Mouse (Mus musculus) E14TG2a.4 (cell line): ENCODE results near the gene Pik3r2.
A peak's percentile ranks its signal among the peaks of the same experiment; 100 is the strongest.

Source experiments
- H3K27me3 ChIP-seq: 2 replicates; pipeline ENCODE4 v1.6.1; 2014; ENCODE audit warnings: low read length, control low read depth; ENCODE audit not compliant: insufficient read depth
- H3K36me3 ChIP-seq: 2 replicates; pipeline ENCODE4 v1.6.1; 2014; ENCODE audit warnings: low read length, control low read depth; ENCODE audit not compliant: insufficient read depth
- H3K4me1 ChIP-seq: replicated peaks from 2 replicates; pipeline ENCODE4 v1.6.1; 2014; ENCODE audit warnings: low read depth, low read length, control low read depth
- H3K4me3 ChIP-seq: replicated peaks from 2 replicates; pipeline ENCODE4 v1.5.1; 2014; ENCODE audit warnings: mild to moderate bottlenecking, low read length
- H3K9me3 ChIP-seq: 2 replicates; pipeline ENCODE4 v1.6.1; 2014; ENCODE audit warnings: low read length, control low read depth
- CTCF ChIP-seq: conservative IDR thresholded peaks from 2 replicates; pipeline ENCODE4 v1.5.1; 2014; ENCODE audit warnings: low read length
- NANOG ChIP-seq: IDR thresholded peaks from 2 replicates; pipeline ENCODE4 v1.6.1; 2014; ENCODE audit warnings: borderline replicate concordance, low read length, mixed read lengths
- POU5F1 ChIP-seq: IDR thresholded peaks from 2 replicates; pipeline ENCODE4 v1.6.1; 2014; ENCODE audit warnings: low read length, borderline replicate concordance

Gene Pik3r2

DNA sequence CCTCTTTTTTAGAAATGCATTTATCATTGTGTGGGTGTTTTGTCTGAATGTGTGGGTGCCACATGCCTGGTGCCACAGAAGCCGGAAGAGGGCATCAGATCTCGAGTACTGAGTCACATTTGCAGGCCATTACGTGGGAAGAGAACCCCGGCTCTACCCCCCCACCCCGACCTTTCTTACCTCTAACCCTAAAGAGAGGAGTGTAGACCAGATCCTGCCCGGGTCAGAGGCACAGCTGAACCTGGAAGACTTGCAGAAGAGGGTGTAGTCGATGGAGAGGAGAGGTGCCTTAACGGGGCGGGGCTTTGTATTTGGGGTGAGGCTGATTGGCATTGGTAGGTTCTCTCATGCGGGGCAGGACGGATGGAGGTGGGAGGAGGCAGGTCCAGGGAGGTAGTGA, 31.7 kb downstream of the Pik3r2 start:
- no peak for TF ChIP-seq CTCF
- no peak for TF ChIP-seq NANOG
- TF ChIP-seq POU5F1: no peak
- no peaks in the 10 kb centered on the region for H3K9me3 ChIP-seq
- peaks cover 90% of the 10 kb centered on the region for H3K27me3 ChIP-seq
- H3K4me3 ChIP-seq: peak overlapping the region; percentile 10; the same call in 1 of the 2 replicates
- no peaks in the 10 kb centered on the region for H3K36me3 ChIP-seq
- peaks cover 78% of the 10 kb centered on the region for H3K4me1 ChIP-seq

- no peak for TF ChIP-seq POU5F1
- TF ChIP-seq NANOG: no peak
- TF ChIP-seq CTCF: no peak
Observed at GRCm38 (mm10) chr8:70743656-70744590, 32.6 kb downstream of the Pik3r2 start.

DNA sequence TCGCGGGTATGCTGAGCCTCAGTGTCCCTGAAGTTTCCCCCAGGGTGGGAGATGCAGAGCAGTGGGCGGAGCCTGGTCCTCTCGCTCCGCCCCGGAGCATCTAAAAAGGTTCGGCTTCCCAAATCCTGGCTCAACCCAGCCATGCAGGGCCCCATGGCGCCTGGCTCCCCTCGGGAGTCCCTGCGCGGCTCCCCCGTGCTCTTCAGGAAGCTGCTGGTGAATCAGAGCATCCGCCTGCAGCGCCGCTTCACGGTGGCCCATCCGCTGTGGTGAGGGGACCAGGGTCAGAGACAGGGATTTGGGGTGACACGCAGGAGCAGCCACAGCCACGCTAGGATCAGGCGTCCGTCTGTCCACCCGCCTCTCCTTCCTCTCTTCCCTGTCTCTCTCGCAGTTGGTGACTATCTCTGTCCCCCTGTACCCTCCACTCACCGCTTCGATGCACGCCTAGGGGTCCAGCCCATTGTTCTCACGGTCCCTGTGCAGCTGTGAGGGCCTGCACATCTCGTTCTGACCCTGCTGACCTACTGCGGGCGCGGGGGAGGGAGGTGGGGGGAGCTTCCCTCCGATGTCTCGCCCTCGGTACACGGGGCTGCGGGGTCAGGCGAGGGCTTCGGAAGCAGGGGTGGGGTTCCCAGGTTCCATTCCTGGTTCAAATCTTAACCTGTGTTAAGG, 33.4 kb downstream of the Pik3r2 start:
- Histone ChIP-seq H3K27me3 (peaks cover 82% of the 10 kb centered on the region), H3K9me3 (no peaks in the 10 kb centered on the region), H3K36me3 (no peaks in the 10 kb centered on the region), H3K4me3 (peak overlapping the region; percentile 77), H3K4me1 (peaks cover 64% of the 10 kb centered on the region)
- TF ChIP-seq POU5F1 (no peak), NANOG (no peak), CTCF (no peak)

More at GRCm38 (mm10) chr8:70743656-70744590, 32.6 kb downstream of the Pik3r2 start:
- H3K9me3 ChIP-seq: no peaks in the 10 kb centered on the region
- H3K4me3 ChIP-seq: peak overlapping the region; percentile 77
- H3K4me1 ChIP-seq: peaks cover 72% of the 10 kb centered on the region
- no peaks in the 10 kb centered on the region for H3K36me3 ChIP-seq
- peaks cover 84% of the 10 kb centered on the region for H3K27me3 ChIP-seq

DNA sequence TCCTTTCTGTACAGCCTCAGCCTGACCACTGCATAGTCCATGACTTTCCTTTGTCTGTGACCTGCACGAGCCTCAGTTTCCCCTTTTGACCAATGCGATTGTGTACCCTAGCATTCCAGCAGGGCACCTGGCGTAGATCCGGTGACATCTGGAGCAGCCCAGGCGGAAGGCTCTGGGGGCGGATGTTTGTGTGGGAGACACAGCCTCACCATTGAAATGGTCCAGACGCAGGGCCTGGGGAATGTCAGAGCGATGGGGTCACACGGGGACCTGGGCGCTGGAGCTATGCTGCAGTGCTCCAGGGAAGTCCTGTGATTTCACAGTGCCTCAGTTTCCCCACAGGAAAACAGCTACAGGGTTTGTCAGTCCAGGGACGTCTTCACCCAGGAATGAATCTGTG, 34.3 kb downstream of the Pik3r2 start:
- Histone ChIP-seq H3K27me3 (peaks cover 75% of the 10 kb centered on the region), H3K9me3 (no peaks in the 10 kb centered on the region), H3K36me3 (no peaks in the 10 kb centered on the region), H3K4me3 (no peak overlapping the region), H3K4me1 (peaks cover 54% of the 10 kb centered on the region)
- no peak for TF ChIP-seq POU5F1
- no peak for TF ChIP-seq CTCF
- TF ChIP-seq NANOG: no peak

- Histone ChIP-seq H3K4me3 (no peak overlapping the region), H3K36me3 (no peaks in the 10 kb centered on the region), H3K9me3 (no peaks in the 10 kb centered on the region), H3K4me1 (peaks cover 51% of the 10 kb centered on the region), H3K27me3 (peaks cover 70% of the 10 kb centered on the region)
- no peak for TF ChIP-seq CTCF
Observed at GRCm38 (mm10) chr8:70741661-70742060, 34.9 kb downstream of the Pik3r2 start.

DNA sequence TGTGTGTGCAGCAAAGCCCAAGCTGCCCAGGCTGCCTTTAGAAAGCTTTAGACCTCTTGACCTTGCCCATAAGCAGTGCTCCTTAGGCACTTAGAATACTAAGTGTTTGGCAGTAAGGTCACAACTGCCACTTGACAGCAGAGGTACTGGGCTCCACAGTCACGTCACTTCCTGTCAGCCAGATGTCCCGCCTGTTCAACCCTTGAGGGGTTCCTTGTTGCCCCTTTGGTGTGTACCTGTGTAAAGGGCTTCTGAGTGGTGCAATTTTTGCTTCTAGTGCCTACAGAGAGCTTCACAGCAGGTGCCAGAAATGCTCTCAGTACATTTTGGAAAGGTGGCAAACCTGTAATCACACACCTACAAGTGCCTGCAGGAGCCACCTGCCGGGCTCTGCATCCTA, 38.3 kb downstream of the Pik3r2 start:
- peaks cover 18% of the 10 kb centered on the region for H3K4me1 ChIP-seq
- H3K36me3 ChIP-seq: no peaks in the 10 kb centered on the region
- H3K4me3 ChIP-seq: no peak overlapping the region
- H3K27me3 ChIP-seq: peaks cover 36% of the 10 kb centered on the region
- TF ChIP-seq POU5F1 (no peak), NANOG (no peak), CTCF (no peak)
- no peaks in the 10 kb centered on the region for H3K9me3 ChIP-seq

DNA sequence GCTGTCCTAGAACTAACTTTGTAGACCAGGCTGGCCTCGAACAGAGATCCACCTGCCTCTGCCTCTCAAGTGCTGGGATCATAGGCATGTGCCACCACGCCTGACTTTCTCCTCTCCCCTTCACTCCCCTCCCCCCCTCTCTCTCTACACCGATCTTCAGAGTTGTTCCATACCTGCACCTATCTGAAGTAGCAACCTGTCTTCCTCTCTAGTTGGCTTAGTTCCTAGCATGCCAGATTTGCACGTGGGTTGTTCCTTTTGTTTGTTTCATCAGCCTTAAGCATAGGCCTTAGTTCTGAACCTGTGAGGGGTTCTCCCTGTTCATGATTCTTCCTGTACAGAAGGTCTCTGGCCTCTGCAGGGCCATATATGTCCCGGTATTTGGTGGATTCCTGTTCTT, 38.8 kb downstream of the Pik3r2 start:
- H3K4me1 ChIP-seq: peaks cover 17% of the 10 kb centered on the region
- H3K36me3 ChIP-seq: no peaks in the 10 kb centered on the region
- no peaks in the 10 kb centered on the region for H3K9me3 ChIP-seq
- TF ChIP-seq POU5F1 (no peak), NANOG (no peak), CTCF (no peak)
- no peak overlapping the region for H3K4me3 ChIP-seq
- H3K27me3 ChIP-seq: peaks cover 30% of the 10 kb centered on the region

DNA sequence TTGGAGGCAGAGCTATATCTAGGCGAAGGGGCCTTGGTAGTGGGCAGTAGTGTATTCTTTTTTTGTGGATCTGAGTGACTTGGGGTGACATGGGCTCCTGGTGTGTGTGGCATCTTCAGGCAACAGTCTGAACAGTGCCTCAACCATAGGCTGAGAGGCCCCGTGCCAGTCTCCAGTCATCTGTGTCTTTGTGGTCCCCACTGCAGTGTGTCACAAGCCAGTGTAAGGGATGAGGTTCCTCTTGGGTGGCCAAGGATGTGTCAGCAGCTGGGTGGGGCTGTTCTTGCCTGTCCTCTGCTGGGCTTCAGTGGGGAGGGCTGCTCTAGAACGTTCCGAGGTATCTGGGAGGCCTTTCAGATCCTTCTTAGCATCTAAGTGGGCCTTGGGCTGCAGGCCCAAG, 45.6 kb downstream of the Pik3r2 start:
- H3K4me3 ChIP-seq: no peak overlapping the region
- TF ChIP-seq CTCF: no peak
- no peak for TF ChIP-seq NANOG
- TF ChIP-seq POU5F1: no peak

More for the DNA sequence above, 45.6 kb downstream of the Pik3r2 start:
- Histone ChIP-seq H3K27me3 (peaks cover 30% of the 10 kb centered on the region), H3K9me3 (no peaks in the 10 kb centered on the region), H3K36me3 (no peaks in the 10 kb centered on the region), H3K4me1 (peaks cover 40% of the 10 kb centered on the region)
